Mouse (Mus musculus) mesoderm, embryonic 11.5 days (tissue): ENCODE measurements around the gene Apol6.
A peak's percentile ranks its signal among the peaks of the same experiment; 100 is the strongest.
"Not testable (repeated sequence)": the region's sequence is repeated elsewhere in the genome, so short reads cannot be mapped to it uniquely, and the experiment has no call there.

Experiments
- DNase-seq: peaks from one replicate; pipeline ENCODE4 v3.0.0-alpha.2; 2012; ENCODE audit warnings: low read depth, low spot score

The Apol6 gene

GRCm38 (mm10) chr15:77031271-77031670 is 13.3 kb upstream of the Apol6 start:
- DNase-seq: no peak

- DNase-seq: no peak
Observed at GRCm38 (mm10) chr15:77034526-77034925, 10.0 kb upstream of the Apol6 start.

DNA sequence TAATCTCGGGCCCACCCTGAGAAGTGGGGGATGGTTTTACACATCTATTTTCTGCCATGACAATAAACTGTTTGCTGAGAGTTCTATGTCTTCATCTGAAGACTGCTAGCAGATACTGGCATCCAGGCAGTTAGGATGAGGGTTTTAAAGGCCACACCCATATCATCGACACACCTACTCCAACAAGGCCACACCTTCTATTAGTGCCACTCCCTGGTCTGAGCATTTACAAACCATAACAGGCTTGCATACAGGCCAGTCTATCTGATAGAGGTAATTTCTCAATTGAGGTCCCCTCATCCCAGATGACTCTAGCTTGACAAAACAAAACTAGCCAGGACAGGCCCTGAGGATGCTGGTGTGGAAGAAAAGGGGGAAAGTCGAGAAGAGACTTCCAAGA is 8.9 kb upstream of the Apol6 start:
- no peak for DNase-seq

DNA sequence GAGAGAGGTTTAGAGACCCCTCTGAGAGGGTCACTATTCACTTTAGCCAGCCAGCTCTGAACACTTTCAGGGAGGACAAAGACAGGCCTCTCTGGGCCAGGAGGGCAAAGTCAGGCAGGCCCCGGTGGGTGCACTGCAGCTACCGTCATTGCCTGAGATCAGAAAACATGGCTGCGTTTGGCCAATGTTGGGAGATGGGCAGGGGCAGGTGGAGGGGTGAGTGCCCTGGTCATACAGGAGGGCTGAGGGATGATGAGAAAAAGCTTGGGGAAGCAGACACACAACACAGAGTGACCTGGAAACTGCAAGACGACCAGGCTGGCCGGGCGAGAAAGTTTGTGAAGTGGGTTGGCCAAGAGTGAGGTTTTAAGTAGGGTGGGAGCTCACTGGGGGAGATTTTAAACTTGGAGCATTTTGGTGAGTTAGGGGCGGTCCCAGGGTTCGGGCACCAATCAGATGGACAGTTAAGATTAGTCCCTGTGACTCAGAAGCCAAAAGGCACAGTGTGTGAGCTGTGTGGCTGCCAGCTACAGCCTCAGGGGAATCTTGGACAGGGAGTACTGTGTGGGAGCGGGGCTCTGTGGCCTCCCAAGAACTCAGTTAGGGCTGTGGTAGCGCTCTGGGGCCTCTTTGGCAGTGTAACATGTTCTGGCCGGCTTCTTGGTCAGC is 8.1 kb upstream of the Apol6 start:
- peak; percentile 13 for DNase-seq

DNA sequence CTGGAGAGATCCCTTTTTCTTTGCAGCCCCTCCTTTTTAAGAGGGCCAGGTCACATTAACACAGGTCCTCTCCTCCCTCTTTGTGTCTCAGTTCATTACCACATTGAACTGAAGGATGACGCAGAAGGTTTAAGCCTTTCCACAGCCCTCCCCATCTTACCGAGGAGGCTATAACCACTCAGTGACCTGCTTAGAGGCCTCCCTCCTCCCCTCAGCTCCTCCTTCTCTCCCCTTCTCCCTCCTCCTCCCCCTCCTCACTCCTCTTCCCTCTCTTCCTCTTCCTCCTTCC is 7.6 kb upstream of the Apol6 start:
- no peak for DNase-seq

DNA sequence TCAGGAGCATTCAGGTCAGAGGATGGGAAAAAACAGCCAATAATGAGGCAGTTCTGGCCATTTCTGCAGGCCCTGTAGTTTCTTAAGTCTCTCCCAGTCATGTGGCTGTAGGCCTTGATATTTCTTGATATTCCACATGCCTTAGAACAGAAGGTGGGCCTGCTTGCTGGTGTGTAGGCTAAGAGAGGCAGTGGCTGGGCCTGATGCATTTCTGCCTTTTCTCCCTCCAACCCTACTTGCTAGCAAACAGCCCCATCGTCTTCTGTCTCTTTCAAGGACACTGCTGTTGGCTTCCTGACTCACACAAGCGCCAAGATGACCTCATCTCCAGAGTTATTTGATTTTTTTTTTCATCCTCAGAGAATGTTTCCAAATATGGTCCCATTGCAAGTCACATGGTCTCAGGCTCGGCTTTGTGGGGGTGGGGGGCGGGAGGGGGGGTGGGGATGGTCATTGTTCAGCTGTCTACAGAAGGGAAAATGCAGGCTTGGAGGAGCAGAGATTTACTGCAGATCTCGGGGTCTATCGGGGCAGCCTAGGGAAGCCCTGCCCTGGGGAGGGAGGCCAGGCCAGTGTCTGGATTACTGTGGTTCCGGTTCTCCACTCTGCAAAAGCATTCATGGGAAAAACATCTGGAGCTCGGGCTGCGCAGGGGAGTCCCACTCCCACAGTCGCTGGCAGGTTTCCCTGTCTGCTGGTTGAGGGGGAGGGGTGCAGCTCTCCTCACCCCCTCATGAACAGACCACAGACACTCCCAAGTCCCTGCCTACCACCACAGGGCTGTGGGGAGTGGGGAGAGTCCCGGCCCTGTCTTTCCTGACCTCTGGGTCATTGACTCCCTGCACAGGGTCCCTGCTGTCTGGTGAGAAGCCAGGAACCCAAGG is 7.0 kb upstream of the Apol6 start:
- DNase-seq: peak; percentile 82

DNA sequence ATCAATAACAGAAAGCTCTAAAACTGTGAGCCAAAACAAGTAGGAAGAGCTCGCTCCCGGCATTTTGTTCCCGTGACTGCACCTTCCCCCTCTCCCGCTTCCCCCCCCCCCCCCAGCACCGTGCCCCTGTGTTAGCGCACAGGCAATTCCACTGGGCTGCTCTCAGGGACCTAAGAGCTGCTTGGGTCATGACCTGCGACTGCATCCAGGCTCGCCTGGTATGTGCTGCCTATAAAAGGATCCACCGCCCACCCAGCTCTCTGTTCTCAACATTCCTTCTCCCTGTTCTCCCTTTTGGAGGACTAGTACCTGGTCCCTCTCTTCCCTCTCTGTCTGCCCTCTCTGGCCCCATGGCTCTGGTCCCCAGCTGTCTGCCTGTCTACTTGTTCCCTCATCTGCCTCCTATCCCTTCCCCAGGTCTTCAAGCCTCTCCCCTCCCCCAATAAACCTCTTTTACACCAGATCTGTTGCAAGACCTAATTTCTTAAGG is 5.3 kb upstream of the Apol6 start:
- peak; percentile 21 for DNase-seq

DNA sequence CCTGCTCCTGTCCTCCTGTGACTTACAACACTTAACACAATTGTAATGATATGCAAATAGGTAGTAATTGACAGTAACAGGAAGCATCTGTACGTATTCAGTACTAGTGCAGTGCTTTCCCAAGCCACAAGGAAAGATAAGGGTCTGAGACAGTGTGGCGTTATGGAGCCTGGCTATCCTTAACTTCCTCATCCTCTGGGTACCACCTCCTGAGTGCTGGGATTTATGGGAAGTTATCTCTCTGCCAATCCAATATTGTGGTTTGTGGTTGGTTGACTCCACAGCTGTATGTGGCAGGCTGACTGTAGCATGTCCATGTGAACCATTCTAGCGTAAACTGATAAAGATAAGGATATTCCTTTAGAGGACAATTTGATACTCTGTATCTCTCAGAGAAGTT is 3.7 kb upstream of the Apol6 start:
- DNase-seq: no peak

DNA sequence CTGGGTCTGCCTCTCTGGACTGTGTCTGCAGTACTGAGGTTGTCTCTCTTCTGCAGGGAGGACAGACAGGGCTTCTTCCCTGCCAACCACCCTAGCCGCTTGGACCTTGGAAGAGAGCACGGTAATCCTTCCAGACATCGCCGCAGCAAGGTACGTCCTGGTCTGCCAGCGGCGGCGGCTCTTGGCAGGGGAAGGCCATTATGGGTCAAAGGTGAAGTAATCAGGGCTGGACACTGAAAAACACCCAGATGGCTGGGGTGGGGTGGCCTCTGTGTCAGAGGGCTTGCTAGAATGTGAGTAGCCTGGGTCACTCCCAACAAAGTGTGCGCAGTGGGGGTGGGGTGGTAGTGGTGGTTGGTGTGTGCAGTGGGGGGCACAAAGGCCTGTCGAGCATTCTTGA is 1.1 kb downstream of the Apol6 start:
- DNase-seq: no peak

- no peak for DNase-seq
Observed at GRCm38 (mm10) chr15:77050570-77050969, 6.0 kb downstream of the Apol6 start, which contains the start of gene Mb. Gene Mb, minus strand, starts transcription at chr15:77050670.

DNA sequence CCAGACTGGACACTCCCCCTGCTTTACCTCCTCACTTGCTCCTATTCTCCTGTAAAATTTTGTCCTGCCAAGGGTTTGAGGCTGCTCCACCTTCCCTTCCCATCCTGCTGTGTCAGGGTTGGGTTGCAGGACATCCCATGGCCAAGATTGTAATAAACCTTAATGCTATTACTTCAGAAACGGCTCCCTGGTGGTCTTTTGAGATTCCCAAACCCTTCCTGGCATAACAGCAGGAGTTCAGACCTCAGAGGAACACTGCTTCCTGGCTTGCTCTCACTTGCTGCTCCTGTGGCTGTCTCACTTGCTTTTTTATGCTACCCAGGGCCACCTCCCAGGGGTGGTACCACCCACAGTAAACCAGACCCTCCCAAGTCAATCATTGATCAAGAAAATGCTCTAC is 7.6 kb downstream of the Apol6 start:
- DNase-seq: no peak

- no peak for DNase-seq
Observed at GRCm38 (mm10) chr15:77053021-77053420, 8.5 kb downstream of the Apol6 start.

GRCm38 (mm10) chr15:77054611-77055175 is 10.2 kb downstream of the Apol6 start:
- DNase-seq: no peak

- DNase-seq: no peak
Observed at GRCm38 (mm10) chr15:77056001-77056790, 11.7 kb downstream of the Apol6 start.

DNA sequence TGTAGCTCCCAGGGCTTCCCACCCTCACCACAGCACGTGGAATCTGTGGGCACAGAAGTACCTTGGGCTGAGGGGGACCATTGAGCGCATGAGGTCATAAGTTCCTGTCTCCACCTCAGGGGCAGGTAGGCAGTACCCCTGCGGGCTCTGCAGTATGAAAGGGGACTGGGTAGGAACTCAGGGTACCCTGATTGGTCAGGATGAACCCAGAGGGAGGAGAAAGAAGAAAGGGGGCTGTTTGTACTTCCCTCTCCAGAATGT is 12.2 kb downstream of the Apol6 start:
- no peak for DNase-seq

- DNase-seq: no peak
Observed at GRCm38 (mm10) chr15:77058566-77058965, 14.0 kb downstream of the Apol6 start.

GRCm38 (mm10) chr15:77059416-77059815 is 14.9 kb downstream of the Apol6 start:
- DNase-seq: not testable (repeated sequence)

GRCm38 (mm10) chr15:77062746-77063145 is 18.2 kb downstream of the Apol6 start:
- no peak for DNase-seq

GRCm38 (mm10) chr15:77065259-77065852 is 20.8 kb downstream of the Apol6 start:
- DNase-seq: no peak

GRCm38 (mm10) chr15:77066233-77066632 is 21.7 kb downstream of the Apol6 start:
- no peak for DNase-seq

GRCm38 (mm10) chr15:77068439-77068861 is 23.9 kb downstream of the Apol6 start:
- no peak for DNase-seq

GRCm38 (mm10) chr15:77069019-77069418 is 24.5 kb downstream of the Apol6 start:
- DNase-seq: no peak
